Mouse (Mus musculus) lung, embryonic 14.5 days (tissue): Measurements from ENCODE around the gene Gimap4. TPM values are rescaled to one million over a fixed set of nuclear protein-coding genes. Genes with fewer than 3 reads are reported as not detected.
"Not testable (repeated sequence)": the region's sequence is repeated elsewhere in the genome, so short reads cannot be mapped to it uniquely, and the experiment has no call there.

Source experiments
- ATAC-seq: fragments of 200-750 bp; cut with Nextera tagmentation; 2 replicates; pipeline ENCODE4 v1.8.0; 2017; ENCODE audit warnings: mild to moderate bottlenecking, moderate TSS enrichment, moderate library complexity; ENCODE audit not compliant: insufficient read depth
- DNase-seq: peaks from one replicate; pipeline ENCODE4 v3.0.0-alpha.2; 2015
- H3K27ac ChIP-seq: fragments of 300-500 bp; sonication (generic); 2 replicates; pipeline ENCODE4 v1.5.1; 2014; ENCODE audit warnings: low read depth, mild to moderate bottlenecking, moderate library complexity
- H3K27me3 ChIP-seq: fragments of 300-500 bp; sonication (generic); 2 replicates; pipeline ENCODE4 v1.6.1; 2014; ENCODE audit warnings: low read length, control low read depth; ENCODE audit not compliant: insufficient read depth
- H3K36me3 ChIP-seq: fragments of 300-500 bp; sonication (generic); 2 replicates; pipeline ENCODE4 v1.6.1; 2014; ENCODE audit warnings: control low read depth; ENCODE audit not compliant: insufficient read depth
- H3K4me1 ChIP-seq: fragments of 300-500 bp; sonication (generic); 2 replicates; pipeline ENCODE4 v1.6.1; 2014; ENCODE audit warnings: antibody characterized with exemption, control low read depth; ENCODE audit not compliant: insufficient read depth
- H3K4me2 ChIP-seq: fragments of 300-500 bp; sonication (generic); 2 replicates; pipeline ENCODE4 v1.6.1; 2014; ENCODE audit warnings: mild to moderate bottlenecking
- H3K4me3 ChIP-seq: fragments of 300-500 bp; sonication (generic); 2 replicates; pipeline ENCODE4 v1.5.1; 2014; ENCODE audit warnings: low read depth, low read length
- H3K9ac ChIP-seq: fragments of 300-500 bp; sonication (generic); 2 replicates; pipeline ENCODE4 v1.6.1; 2014
- H3K9me3 ChIP-seq: fragments of 300-500 bp; sonication (generic); 2 replicates; pipeline ENCODE4 v1.6.1; 2016; ENCODE audit warnings: low read depth, low read length, control low read depth
- CTCF ChIP-seq: IDR thresholded peaks from 2 replicates; pipeline ENCODE4 v1.5.1; 2016; ENCODE audit warnings: antibody characterized with exemption, low read depth
- WGBS: fragments of 180-500 bp; shearing (Covaris S2); extraction: QIAGEN DNeasy Blood & Tissue Kit; methylation state at CpG from one replicate; pipeline ENCODE4 v1.1.7; 2014; 5-methylcytosine and 5-hydroxymethylcytosine counted together
- polyA plus RNA-seq: library from polyadenylated mRNA; unstranded; fragments of >200 nt; fragmentation: Nextera tagmentation; extraction: Ambion mirVana; gene quantifications from 2 replicates; pipeline ENCODE4 v1.2.1, GENCODE M21; 2014

Gene Gimap4
- polyA plus RNA-seq, 1 experiment from 2014 or later: 27.8 TPM

- Histone ChIP-seq H3K4me3 (no peak overlapping the region), H3K27ac (no peak overlapping the region), H3K4me2 (no peak overlapping the region), H3K36me3 (no peaks in the 10 kb centered on the region), H3K27me3 (no peaks in the 10 kb centered on the region), H3K4me1 (no peaks in the 10 kb centered on the region), H3K9me3 (no peaks in the 10 kb centered on the region), H3K9ac (no peak overlapping the region)
- ATAC-seq: no peak
- WGBS: 59% methylated on average over 3 of the region's 3 CpGs
- TF ChIP-seq CTCF: no peak
- DNase-seq: peak; percentile 26
Observed at GRCm38 (mm10) chr6:48681472-48682090, 2.8 kb upstream of the Gimap4 start.

- Histone ChIP-seq H3K36me3 (no peaks in the 10 kb centered on the region), H3K9me3 (no peaks in the 10 kb centered on the region), H3K4me3 (no peak overlapping the region), H3K27me3 (no peaks in the 10 kb centered on the region), H3K9ac (no peak overlapping the region), H3K4me2 (no peak overlapping the region), H3K4me1 (no peaks in the 10 kb centered on the region), H3K27ac (no peak overlapping the region)
- no peak for DNase-seq
- TF ChIP-seq CTCF: no peak
- WGBS: 71% methylated on average over 4 of the region's 4 CpGs
- no peak for ATAC-seq
Observed at GRCm38 (mm10) chr6:48682271-48682670, 2.1 kb upstream of the Gimap4 start.

DNA sequence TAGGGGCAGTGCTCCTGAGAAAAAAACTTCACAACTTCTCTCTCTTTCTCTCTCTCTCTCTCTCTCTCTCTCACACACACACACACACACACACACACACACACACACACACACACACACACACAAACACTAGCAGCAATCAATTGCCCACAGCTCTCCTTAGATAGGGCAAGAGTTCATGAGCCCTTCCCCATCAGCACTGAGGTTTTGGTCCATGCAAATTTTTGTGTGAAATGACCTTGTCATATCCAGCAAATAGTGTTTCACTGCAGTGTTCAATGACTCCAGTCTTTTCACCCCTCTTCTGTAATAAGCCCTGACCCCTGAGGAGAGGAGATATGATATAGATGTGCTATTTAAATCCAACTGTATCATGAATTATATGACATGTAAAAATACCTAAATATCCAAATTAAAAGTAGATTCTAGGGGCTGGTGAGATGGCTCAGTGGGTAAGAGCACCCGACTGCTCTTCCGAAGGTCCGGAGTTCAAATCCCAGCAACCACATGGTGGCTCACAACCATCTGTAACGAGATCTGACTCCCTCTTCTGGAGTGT is 1.0 kb upstream of the Gimap4 start:
- H3K4me2 ChIP-seq, H3K9me3 ChIP-seq, DNase-seq, H3K9ac ChIP-seq, H3K27me3 ChIP-seq, H3K4me3 ChIP-seq, H3K36me3 ChIP-seq, H3K4me1 ChIP-seq, H3K27ac ChIP-seq, ATAC-seq: not testable (repeated sequence)
- 97% methylated on average over 3 of the region's 4 CpGs for WGBS

GRCm38 (mm10) chr6:48684806-48685205 is 457 bp downstream of the Gimap4 start:
- no peak for ATAC-seq
- H3K9ac ChIP-seq: no peak overlapping the region
- no peak for DNase-seq

GRCm38 (mm10) chr6:48685251-48685650 is 902 bp downstream of the Gimap4 start:
- H3K4me3 ChIP-seq: no peak overlapping the region
- no peaks in the 10 kb centered on the region for H3K9me3 ChIP-seq
- H3K27ac ChIP-seq: 0 out of 2 replicates have a peak overlapping the region, but pooled peaks have one; percentile 42

More at GRCm38 (mm10) chr6:48684806-48685205, 457 bp downstream of the Gimap4 start:
- peak overlapping the region; percentile 39; the same call in 1 of the 2 replicates for H3K4me2 ChIP-seq
- TF ChIP-seq CTCF: 0 out of 2 replicates have a peak, but pooled peaks have one; percentile 10
- H3K27ac ChIP-seq: no peak overlapping the region
- H3K4me3 ChIP-seq: no peak overlapping the region
- H3K9me3 ChIP-seq: no peaks in the 10 kb centered on the region
- WGBS: 50% methylated on average over 4 of the region's 4 CpGs
- H3K27me3 ChIP-seq: no peaks in the 10 kb centered on the region
- no peaks in the 10 kb centered on the region for H3K36me3 ChIP-seq
- H3K4me1 ChIP-seq: no peaks in the 10 kb centered on the region

DNA sequence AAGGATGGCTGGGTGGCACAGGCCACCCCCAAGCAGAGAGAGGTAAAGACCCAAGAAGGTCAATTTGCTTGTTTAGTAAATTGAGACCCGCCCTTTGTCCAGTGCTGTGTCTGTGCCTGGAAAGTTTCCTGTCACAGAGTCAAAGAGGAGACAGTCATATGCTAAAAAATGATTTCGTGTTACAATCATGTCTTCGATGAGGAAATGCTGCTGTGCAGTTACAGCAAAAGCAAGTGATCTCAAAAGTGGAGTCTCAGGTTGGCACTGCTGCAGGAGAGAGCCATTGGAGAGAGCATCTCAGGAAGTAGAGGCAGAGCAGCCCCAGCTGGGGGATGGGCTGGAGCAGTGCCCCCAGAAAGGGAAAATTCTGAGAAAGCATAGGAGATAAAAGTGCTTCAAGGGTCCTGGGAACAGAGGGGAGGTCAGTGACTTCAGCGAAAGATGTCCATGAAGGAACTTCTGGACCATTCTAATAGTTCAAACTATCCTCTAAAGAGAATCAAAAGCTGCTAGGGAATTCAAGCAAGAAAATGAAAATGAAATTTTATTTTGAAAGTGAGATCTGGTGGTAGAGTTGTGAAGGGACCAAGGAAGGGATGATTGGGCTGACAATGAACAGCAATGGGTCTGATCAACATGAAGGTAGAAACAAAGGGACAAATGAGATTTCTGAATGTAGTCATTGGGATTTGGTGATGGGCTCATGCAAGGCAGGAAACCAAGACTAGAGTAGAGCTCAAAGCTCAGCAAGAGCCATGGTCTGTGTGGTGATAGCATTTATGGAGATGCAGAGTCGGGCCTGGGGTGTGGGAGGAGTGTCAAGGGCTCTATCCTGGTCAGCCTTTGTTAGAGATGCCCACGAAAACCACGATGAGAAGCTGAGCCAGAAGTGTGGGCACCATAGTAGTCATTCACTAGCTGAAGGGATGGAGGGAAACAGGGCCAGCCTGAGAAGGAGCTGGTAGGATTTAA is 1.6 kb downstream of the Gimap4 start:
- Histone ChIP-seq H3K4me2 (peak overlapping the region; percentile 39; the same call in 1 of the 2 replicates), H3K27me3 (no peaks in the 10 kb centered on the region), H3K9me3 (no peaks in the 10 kb centered on the region), H3K9ac (no peak overlapping the region), H3K27ac (0 out of 2 replicates have a peak overlapping the region, but pooled peaks have one; percentile 42), H3K4me3 (no peak overlapping the region), H3K4me1 (no peaks in the 10 kb centered on the region), H3K36me3 (no peaks in the 10 kb centered on the region)
- TF ChIP-seq CTCF: no peak
- DNase-seq: no peak
- no peak for ATAC-seq
- WGBS: 73% methylated on average over 7 of the region's 7 CpGs

More at GRCm38 (mm10) chr6:48685251-48685650, 902 bp downstream of the Gimap4 start:
- WGBS: 87% methylated on average over 2 of the region's 2 CpGs
- DNase-seq (no peak), ATAC-seq (no peak)
- H3K36me3 ChIP-seq: no peaks in the 10 kb centered on the region
- peak overlapping the region; percentile 39; the same call in 1 of the 2 replicates for H3K4me2 ChIP-seq
- no peak for TF ChIP-seq CTCF
- H3K27me3 ChIP-seq: no peaks in the 10 kb centered on the region
- no peak overlapping the region for H3K9ac ChIP-seq
- no peaks in the 10 kb centered on the region for H3K4me1 ChIP-seq

GRCm38 (mm10) chr6:48687077-48687476 is 2.7 kb downstream of the Gimap4 start:
- no peak for TF ChIP-seq CTCF
- Histone ChIP-seq H3K4me3 (no peak overlapping the region), H3K4me2 (no peak overlapping the region), H3K27me3 (no peaks in the 10 kb centered on the region), H3K27ac (no peak overlapping the region), H3K9ac (no peak overlapping the region), H3K4me1 (no peaks in the 10 kb centered on the region), H3K9me3 (no peaks in the 10 kb centered on the region), H3K36me3 (no peaks in the 10 kb centered on the region)
- ATAC-seq (no peak), DNase-seq (no peak)
- 63% methylated on average over 2 of the region's 2 CpGs for WGBS
